Mouse (Mus musculus) heart, postnatal 0 days (tissue): Measurements from ENCODE around the gene Brwd1.

ENCODE experiments used
- CTCF ChIP-seq: IDR thresholded peaks from 2 replicates; pipeline ENCODE4 v1.5.1; 2016; ENCODE audit warnings: antibody characterized with exemption, control low read depth, low read depth
- EP300 ChIP-seq: IDR thresholded peaks from 2 replicates; pipeline ENCODE4 v1.6.1; 2016; ENCODE audit warnings: antibody characterized with exemption, low read depth

GRCm38 (mm10) chr16:96128466-96128865 is 46.1 kb upstream of the Brwd1 start:
- TF ChIP-seq EP300 (no peak), CTCF (no peak)
